Mouse (Mus musculus) cerebellum, adult 11-12 months (tissue): ENCODE measurements around the gene Col11a2.

ENCODE experiments used
- DNase-seq: peaks from one replicate; pipeline ENCODE4 v3.0.0; 2022

Gene Col11a2

DNA sequence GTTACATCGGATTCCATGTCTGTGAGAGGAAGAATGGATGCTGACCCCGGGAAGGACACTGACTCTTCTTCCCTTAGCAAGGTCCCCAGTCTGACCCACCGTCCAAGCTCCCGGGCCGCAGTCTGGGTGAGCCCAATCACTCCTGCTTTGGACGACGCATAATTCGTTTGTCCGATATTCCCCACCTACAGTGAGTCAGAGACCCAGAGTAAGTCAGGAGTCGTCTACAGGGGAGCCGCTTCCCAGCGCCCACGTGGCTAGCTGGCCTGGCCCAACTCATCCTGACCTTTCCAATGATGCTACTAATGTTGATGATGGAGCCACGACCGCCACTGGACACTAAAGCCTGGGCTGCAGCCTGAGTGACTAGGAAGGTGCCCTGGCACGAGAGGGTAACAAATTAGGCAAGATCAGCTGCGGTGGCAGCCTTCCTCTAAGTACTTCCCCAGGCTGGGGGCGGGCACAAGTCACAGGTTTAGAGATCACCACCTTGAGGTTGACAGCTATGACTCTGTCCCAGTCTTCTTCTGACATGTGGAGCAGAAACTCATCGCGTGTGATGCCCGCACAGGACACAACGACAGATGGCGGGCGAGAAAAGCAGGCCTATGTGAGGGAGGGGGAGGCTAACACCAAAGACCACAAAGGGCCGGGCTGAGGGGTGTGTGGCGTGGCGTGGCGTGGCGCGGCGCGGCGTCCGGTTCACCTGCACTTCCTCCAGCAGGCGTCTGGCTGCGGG is 12.2 kb upstream of the Col11a2 start:
- DNase-seq, result peak; percentile 67

DNA sequence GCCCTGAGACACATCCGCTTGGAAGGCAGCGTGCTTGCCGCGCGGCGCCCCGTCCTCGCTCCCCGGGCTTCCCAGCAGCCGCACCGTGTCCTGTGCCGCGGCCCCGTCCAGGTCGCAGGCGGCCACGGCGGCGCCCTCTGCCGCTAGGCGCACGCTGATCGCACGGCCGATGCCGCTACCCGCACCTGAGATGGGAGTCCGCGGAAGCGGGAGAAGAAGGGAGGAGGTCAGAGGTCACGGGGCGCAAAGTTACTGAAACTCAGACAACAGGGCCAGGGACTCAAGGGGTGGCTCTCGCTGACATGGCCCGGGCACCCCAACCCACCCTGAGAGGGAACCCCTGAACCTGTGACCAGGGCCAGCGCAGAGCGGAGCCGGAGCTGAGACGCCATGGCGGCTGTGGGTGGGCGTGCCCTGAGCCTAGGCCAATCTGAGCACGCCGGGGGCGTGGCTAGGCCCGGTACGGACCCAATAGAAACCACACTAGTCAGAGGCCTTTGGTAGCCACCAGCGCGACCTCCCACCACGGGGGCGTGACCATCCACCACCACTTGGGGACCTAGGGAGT is 11.5 kb upstream of the Col11a2 start, which contains the start of gene H2-Ke6:
Gene H2-Ke6, minus strand, starts transcription at position 405 of the 568 bp plus-strand sequence.
- DNase-seq, result peak; percentile 92

DNA sequence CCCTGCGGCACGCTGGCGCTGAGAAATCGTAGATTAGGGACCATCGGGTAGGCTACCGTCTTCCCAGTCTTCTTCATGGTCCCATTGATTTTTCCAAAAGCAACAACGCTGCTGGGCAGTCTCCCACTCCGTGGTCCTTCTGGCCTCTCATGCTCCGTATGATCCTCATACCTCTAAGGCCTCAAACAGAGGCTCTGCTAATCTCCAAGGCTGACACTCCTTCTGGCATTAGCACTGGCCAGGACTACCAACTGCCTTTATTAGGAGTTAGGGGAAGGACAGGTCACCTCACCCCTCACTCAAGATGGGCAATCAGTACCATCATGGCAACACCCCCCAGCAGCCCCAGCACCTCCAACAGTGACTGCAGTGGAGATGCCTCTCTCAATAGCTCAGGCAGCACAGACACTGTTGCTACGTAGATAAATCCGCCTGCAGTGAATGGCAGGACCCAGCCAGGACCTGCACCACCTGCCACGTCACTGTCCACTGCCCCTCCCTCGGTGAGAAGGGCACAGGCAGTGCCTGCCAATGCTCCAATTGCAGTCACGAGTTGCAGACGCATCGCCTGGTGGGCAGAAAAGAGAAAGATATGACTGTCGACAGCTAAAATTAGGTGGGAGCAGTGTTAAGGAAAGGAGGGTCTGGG is 10.6 kb upstream of the Col11a2 start:
- DNase-seq, result peak; percentile 61

DNA sequence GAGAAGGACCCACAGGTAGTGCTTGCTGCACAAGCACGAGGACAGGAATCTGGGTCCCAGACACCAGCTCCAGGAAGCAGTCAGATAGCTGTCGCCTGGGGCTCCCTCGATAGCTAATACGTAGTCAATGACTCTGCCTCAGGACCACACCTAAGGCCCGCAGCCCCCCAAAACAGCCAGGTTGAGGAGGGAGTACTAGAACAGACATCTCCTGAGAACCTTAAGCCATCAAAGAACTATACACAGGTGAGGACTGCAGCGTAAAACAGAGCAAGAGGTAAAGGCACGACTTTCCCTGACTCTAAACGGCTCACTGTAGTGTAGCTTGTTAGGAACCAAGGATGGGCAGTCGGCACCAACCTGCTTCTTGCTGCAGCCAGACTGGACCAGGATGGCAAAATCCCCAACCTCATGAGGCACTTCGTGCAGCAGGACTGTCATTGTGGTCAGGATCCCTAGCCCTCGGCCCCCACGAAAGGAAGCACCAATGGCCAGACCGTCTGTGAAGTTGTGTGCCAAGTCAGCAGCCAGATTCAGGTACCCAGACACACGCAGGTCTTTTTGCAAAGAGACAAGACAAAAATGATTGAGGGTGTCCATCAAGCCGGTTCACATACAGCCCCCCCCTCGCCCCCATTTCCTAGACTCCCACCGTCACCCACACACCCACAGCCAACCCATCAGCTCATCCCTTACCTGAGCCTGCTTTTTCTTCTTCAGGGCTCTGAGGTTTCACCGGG is 9.9 kb upstream of the Col11a2 start:
- peak; percentile 49 for DNase-seq

DNA sequence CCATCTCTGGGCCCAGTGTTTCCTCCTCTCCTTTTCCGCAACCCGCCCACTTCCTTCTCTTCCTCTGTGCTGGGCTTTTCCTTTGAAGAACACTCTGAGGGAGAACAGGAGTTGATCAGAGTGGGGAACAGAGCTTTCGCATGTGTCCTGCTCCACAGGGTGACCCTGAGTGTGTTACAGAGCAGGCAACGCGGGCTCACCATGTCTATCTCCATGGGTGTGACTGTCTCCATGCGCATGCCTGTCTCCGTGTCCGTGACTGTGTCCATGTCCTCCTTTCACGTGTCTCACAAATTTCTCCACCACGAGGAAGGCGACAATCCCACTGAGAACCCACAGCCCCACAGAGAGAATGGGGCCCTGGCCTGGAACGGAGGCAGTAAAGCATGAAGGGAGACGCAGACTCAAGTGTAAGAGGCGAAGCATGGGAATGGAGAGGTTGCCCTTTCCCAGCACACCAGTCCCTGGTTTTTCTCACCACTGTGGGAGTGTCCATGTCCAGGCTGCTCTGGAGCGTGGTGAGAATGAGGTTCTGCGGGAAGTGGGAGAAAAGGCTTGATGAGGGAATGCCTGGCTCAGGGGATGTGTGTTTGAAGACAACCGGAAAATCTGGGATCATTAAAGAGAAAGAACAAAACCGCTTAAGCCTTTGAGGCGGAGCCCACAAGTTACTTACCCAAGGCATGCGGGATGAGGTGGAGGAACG is 9.2 kb upstream of the Col11a2 start:
- DNase-seq, result peak; percentile 42

DNA sequence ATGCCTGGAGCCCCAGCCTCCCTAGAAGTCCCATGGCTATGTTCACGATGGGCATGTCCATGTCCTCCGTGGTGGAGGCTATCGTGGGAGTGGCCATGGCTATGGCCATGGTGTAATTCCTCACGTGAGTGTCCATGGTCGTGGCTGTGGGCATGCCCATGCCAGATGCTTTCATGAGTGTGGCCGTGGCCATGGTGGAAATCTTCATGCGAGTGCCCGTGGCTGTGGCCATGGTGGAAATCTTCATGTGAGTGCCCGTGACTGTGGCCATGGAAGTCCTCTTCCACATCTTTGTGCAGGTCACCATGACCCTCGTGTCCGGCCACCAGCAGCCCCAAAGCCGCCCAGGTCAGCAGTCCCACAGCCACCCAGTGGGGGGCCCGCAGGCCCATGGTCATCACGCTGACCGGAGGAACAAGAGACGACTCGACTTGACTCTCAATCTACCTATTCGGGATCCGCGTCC is 8.3 kb upstream of the Col11a2 start:
- DNase-seq, result peak; percentile 78

DNA sequence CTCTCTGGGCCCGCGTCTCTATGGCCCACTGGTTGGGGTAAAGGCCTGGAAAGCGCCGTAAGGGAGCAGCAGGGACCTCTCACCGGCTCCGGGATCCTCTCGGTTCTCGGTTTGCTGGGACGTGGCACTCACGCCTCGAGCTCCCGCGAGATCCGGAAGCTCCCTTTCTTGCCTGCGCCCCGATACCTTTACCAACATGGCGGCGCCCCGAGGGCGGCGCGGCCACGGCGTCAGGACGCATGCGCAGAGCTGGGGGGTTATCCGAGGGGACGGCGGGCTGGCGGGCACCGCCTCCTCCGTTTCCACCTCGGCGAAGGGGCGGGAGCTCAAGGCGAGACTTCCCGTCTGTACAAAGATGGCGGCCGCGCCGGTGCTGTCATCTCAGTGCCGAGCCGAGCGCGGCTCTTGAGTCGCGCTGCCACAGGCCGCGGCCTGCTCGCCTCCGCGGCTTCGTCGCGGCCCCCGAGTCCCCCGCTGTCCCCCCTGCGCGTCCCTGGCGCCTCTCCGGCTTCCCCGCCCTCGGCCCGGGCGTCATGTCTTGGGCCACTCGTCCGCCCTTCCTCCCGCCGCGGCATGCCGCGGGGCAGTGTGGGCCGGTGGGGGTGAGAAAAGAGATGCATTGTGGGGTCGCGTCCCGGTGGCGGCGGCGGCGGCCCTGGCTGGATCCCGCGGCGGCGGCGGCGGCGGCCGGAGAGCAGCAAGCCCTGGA is 7.6 kb upstream of the Col11a2 start, which contains the start of the genes Slc39a7 and Rxrb:
Gene Slc39a7, minus strand, starts transcription at position 218 of the 709 bp plus-strand sequence.
Gene Rxrb, plus strand, starts transcription at position 348 of the 709 bp plus-strand sequence.
- DNase-seq, result peak; percentile 98

DNA sequence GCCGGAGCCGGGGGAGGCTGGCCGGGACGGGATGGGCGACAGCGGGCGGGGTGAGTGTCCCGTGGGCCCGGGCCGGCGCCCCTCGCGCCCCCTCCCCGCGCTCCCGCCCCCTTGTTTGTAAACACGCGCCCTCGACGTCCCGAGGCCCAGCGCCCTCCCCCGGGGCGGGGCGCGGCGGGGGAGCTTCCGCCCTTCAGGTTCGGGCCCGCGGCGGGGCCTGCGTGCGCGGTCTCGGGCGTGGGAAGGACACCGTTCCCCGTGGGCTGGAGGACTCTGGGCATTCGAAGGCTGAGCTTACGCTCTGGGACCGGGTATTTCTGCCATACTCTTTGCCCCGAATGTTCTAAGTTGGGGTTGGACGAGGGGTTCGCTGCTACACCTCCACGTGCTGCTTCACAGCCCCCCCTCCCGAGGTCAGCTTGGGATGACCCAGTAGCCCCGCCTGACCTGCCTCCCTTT is 7.0 kb upstream of the Col11a2 start:
- no peak for DNase-seq

DNA sequence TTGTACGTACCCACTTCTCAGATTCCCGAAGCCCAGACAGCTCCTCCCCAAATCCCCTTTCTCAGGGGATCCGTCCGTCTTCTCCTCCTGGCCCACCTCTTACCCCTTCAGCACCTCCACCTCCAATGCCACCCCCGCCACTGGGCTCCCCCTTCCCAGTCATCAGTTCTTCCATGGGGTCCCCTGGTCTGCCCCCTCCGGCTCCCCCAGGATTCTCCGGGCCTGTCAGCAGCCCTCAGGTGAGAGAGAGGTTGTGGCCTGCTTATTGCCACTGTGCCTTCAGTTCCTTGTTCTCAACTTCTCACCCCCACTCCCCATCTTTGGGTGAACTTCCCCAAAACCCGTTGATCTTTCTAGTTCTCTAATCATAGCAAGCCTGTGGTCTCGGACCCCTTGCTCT is 6.4 kb upstream of the Col11a2 start:
- peak; percentile 68 for DNase-seq

DNA sequence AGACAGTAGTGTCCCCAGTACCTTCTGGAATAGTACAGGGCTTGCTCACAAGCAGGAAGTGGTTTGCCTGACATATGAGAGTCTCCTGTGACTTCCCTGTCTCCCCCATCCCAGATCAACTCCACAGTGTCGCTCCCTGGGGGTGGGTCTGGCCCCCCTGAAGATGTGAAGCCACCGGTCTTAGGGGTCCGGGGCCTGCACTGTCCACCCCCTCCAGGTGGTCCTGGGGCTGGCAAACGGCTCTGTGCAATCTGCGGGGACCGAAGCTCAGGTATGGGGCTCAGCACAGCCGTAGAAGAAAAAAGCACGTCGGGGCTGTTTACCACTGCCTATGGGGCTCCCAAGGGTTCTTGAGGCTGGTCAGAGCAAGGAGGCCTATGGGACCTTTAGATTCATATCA is 5.8 kb upstream of the Col11a2 start:
- peak; percentile 66 for DNase-seq

DNA sequence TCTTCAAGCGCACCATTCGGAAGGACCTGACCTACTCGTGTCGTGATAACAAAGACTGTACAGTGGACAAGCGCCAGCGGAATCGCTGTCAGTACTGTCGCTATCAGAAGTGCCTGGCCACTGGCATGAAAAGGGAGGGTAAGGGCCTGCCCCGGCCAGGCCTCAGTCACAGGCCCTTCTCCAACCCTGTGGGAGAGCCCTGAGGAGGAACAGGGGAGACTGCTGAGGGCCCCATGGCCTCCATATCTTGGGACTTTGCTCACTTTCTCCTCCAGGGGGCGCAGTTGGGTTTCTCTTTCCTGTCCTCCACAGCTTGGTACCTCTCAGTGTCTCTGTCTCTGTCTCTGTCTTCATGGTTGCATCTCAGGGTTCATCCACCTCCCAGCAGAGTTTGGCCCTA is 5.2 kb upstream of the Col11a2 start:
- peak; percentile 70 for DNase-seq

DNA sequence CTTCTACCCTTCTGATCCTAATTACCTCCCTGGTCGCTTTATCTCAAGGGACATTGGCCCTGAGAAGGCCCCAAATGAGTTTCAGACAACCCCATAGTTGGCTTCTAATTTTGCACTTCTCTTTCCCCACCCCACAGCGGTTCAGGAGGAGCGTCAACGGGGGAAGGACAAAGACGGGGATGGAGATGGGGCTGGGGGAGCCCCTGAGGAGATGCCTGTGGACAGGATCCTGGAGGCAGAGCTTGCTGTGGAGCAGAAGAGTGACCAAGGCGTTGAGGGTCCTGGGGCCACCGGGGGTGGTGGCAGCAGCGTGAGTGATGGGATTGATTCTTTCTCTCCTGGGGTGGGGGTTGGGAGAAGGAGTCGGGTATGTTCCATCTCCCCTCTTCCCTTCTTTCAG is 3.7 kb upstream of the Col11a2 start:
- no peak for DNase-seq

DNA sequence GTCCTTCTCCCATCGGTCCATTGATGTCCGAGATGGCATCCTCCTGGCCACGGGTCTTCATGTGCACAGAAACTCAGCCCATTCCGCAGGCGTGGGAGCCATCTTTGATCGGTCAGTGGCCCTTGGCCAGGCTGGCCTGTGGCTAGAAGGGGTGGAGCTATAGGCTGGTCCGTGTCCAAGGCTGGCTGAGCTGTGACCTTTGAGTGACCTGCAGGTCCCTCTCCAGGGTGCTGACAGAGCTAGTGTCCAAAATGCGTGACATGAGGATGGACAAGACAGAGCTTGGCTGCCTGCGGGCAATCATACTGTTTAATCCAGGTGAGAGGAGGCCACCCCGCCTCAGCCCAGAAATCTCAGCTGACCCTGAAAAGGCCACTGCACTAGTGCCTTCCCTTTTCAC is 2.6 kb upstream of the Col11a2 start:
- peak; percentile 40 for DNase-seq

DNA sequence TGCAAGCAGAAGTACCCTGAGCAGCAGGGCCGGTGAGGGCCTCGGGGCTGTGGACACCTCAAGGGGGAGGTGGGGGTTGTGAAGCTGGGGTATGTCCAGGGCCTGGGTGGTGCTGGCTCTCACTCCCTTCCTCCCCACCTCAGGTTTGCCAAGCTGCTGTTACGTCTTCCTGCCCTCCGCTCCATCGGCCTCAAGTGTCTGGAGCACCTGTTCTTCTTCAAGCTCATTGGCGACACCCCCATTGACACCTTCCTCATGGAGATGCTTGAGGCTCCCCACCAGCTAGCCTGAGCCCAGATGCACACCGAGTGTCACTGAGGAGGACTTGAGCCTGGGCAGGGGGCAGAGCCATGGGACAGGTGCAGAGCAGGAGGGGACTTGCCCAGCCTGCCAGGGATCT is 2.0 kb upstream of the Col11a2 start:
- DNase-seq, result no peak

DNA sequence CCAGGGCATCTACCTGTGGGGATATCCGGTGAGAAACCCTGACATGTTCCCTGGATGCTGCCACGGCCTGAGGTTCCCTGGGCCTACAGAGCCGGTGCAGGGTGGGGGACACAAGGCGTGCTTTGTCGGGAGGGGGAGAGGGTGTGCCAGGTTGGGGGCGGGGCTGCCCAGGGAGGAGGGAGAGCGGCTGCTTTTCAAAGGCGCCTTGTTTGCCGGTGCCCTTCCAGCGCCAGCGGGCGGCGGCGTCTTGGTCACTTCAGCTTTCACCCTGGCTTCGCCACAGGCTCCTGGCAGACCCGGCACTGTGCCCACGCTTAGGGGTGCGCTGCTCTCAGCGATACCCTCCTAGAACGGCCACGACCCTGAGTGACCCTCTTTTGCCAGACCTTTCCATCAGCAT is 797 bp upstream of the Col11a2 start:
- peak; percentile 62 for DNase-seq

DNA sequence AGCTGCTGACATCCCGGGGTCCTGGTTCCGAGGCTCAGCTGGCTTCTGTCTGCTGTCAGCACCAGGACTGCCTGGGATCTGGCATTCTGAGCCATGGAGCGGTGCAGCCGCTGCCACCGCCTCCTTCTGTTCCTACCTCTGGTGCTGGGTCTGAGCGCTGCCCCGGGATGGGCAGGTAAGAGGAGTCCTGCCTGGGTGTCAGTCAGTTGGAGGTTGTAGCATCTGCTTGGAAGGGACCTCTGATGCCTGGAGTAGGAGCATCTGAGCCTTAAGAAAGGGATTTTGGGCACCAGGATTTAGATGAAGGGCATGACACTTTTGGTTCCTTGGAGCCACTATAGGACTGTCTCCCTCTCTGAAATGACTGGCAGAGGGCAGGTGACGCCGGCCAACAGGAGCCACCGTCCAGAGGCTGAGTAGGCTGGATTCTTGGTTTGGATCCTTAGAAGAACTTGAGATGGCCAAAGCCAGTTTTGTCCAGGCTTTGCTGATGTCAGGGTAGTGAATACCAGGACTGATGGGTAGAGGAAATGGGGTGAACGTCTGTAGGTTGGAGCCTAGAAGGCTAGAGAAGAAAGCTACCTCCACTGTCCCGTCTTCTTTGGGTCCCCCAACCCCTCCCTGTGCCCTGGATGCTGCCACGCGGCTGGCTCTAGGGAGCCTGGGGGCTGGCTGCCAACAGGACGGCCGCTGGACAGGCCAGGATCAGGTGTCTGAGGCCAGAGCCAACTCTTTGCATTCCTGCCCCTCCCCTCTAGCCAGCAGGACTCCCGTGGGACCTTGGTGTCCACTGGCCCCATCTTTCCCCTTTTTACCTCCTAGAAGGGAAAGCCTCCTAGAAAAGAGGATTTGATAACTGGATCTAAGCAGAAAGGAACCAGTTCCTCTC is 569 bp downstream of the Col11a2 start:
- DNase-seq, result no peak

DNA sequence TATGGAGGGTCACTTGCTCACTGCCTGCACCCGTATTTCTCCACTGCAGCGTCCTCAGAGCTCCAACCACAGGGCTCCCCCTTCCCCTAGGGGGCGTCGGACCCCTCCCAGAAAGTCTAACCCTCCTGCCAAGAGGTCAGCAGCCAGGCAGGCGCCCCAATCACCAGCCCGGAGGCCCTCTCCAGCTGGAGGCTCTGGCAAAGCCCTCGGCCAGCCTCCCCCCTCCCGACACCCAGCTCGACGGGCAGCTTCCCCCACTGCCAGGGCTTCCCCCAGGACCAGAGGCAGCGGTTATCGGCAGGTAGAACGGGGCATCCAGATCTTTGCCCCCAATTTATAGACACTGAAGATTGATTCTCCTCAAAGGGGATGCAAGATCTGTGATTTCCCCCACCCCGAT is 6.7 kb downstream of the Col11a2 start:
- no peak for DNase-seq

DNA sequence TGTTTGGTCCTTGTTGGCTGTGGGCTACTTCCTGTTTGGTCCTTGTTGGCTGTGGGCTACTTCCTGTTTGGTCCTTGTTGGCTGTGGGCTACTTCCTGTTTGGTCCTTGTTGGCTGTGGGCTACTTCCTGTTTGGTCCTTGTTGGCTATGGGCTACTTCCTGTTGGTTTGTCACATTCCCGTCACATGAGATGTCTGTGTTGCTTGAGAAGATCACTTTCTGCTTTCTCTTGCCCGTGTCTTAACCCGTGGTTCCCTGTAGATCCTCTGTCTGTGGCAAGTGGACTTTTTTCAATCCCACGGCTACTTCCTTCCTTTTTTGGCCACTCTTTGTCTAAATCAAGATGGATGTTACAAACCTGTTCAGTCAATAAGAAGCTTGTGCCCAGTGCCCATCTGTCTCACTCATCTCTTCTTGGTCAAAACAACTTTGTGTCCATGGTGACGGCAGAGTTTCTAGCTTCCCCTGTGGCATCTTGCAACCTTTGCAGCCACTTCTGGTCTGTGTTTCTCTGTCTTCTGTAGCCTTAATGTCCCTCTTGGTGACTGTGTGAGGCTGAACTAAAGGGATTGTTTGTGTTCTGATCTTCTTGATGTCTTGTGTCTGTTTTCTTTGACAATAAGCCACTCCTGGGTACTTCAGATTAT is 8.3 kb downstream of the Col11a2 start:
- no peak for DNase-seq

DNA sequence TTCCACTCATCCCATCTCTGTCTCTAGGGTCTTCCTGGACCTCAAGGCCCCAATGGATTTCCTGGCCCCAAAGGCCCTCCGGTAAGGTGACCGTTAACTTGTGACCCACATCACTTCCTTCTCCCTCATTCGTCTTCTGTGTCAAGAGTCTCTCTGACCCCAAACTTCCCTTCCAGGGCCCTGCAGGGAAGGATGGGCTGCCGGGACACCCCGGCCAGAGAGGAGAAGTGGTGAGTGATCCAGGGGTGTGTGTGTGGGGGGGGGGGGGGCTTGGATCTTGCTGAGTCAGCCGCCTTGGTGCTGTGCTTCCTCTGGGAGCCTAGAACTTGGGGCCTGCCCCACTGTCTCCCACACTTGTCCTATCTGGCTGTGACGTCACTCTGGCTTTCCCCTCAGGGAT is 18.0 kb downstream of the Col11a2 start:
- no peak for DNase-seq

DNA sequence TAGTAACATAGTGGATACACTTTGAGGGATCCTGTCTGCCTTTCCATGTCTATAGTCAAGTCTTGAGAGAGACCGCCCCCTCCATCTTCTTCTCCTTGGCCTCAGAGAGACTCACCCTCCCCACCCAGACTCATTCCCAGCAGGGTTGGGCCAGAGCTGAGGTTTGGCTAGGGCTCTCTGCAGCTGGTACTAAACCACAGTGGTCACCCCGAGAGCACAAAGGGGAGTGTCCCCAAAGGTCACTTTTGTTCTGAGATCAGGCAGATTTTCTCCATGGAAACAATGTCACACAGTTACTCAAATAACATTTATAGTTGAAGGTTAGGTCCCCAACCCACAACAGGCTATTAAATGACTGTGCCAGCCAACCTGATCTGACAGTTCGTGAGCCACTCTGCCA is 29.6 kb downstream of the Col11a2 start:
- DNase-seq, result no peak
